Mouse (Mus musculus): ENCODE results near the gene Fgd3. TPM values are rescaled to one million over a fixed set of nuclear protein-coding genes. Genes with fewer than 3 reads are reported as not detected.
A peak's percentile ranks its signal among the peaks of the same experiment; 100 is the strongest.

Gene Fgd3
- polyA plus RNA-seq, 1 experiment from 2014 or later = 1.0 TPM

DNA sequence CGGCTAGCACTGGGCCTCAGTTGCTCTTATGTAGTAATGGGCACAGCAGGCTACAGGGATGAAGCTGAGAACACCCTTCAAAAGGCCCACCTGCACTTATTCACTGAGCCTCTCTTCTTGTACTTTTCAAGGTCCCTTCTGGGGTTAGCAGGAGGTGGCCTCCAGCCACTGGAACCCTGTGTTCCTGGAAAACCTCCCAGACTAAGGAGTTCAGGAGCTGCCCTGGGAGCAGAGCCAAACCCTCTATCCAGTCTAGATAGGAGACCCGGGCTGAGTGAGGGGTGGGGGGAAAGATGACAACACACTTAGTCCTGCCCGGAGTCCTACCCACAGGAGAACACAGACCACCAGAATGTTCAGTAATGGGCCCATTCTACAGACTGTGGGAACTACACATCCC is 74.1 kb downstream of the Fgd3 start:
- Histone ChIP-seq H3K27ac (peak overlapping the region; percentile 62), H3K9ac (ENCODE audit: low read depth, low read length) (no peak overlapping the region), H3K36me3 (ENCODE audit: insufficient read depth, low read length) (no peaks in the 10 kb centered on the region), H3K4me2 (ENCODE audit: low read length) (peak overlapping the region; percentile 66; the same call in 1 of the 2 replicates), H3K9me3 (replicated peaks; ENCODE audit: low read length) (no peaks in the 10 kb centered on the region), H3K4me3 (replicated peaks; ENCODE audit: low read depth, low read length) (no peak overlapping the region), H3K27me3 (ENCODE audit: insufficient read depth, low read length) (no peaks in the 10 kb centered on the region), H3K4me1 (replicated peaks; ENCODE audit: insufficient read depth, low read length) (peaks cover 7% of the 10 kb centered on the region; the same call in 1 of the 2 replicates)
- ATAC-seq (replicated peaks; ENCODE audit: low FRiP score, low read depth) (no peak), DNase-seq (ENCODE audit: low spot score) (no peak)
- 71% methylated on average over 3 of the region's 3 CpGs for WGBS
- no peak for TF ChIP-seq CTCF (IDR thresholded peaks at IDR 0.05; ENCODE audit: low read depth)

DNA sequence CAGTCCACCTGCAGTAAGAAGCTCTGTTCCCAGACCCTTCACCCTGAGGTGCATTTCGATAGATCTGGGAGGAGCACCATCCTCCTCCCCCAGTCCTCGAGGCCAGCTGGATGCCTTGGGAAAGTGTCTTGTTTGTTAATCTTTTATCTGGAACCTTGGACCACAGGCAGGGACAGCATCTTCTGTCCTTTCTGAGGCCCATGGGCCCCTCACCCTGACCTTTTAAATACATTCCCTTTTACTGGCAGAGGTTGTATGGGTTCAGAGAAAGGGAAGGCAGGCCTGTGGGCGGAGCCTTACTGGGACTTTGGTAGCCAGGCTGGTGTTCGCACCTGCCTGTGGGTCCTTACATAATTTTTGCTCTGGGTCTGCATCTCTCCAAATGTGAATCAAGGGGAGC is 74.9 kb downstream of the Fgd3 start:
- peak overlapping the region; percentile 62 for H3K27ac ChIP-seq
- H3K4me3 ChIP-seq (replicated peaks; ENCODE audit: low read depth, low read length) = no peak overlapping the region
- DNase-seq (ENCODE audit: low spot score) (peak; percentile 25), ATAC-seq (replicated peaks; ENCODE audit: low FRiP score, low read depth) (peak; percentile 29; the same call in 1 of the 2 replicates)
- peaks cover 7% of the 10 kb centered on the region; the same call in 1 of the 2 replicates for H3K4me1 ChIP-seq (replicated peaks; ENCODE audit: insufficient read depth, low read length)
- H3K9ac ChIP-seq (ENCODE audit: low read depth, low read length) = no peak overlapping the region
- no peak overlapping the region for H3K4me2 ChIP-seq (ENCODE audit: low read length)
- 68% methylated on average over 4 of the region's 4 CpGs for WGBS
- H3K27me3 ChIP-seq (ENCODE audit: insufficient read depth, low read length) = no peaks in the 10 kb centered on the region
- TF ChIP-seq CTCF (IDR thresholded peaks at IDR 0.05; ENCODE audit: low read depth) = no peak
- H3K9me3 ChIP-seq (replicated peaks; ENCODE audit: low read length) = no peaks in the 10 kb centered on the region
- H3K36me3 ChIP-seq (ENCODE audit: insufficient read depth, low read length) = no peaks in the 10 kb centered on the region

DNA sequence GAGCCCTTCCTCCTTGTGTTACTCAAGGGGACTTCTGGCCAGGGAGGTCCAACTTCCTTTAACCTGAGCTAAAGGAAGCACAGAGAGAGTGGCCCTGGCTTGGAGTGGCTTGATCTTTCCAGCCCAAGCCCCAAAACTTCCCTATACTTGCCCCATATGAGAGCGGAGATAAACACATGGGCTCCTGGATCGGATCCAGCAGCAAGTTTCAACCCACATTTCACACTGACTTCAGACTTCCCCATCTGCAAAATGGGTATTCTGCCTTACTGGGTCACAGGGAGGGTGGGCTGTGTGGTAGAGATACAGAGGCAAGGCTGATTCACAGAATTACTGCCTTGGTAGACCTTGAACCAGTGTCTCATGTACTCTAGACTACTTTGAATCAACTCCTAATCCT is 76.6 kb downstream of the Fgd3 start:
- Histone ChIP-seq H3K4me1 (replicated peaks; ENCODE audit: insufficient read depth, low read length) (peaks cover 7% of the 10 kb centered on the region; the same call in 1 of the 2 replicates), H3K4me3 (replicated peaks; ENCODE audit: low read depth, low read length) (no peak overlapping the region), H3K4me2 (ENCODE audit: low read length) (no peak overlapping the region), H3K9me3 (replicated peaks; ENCODE audit: low read length) (no peaks in the 10 kb centered on the region), H3K27ac (no peak overlapping the region), H3K27me3 (ENCODE audit: insufficient read depth, low read length) (no peaks in the 10 kb centered on the region), H3K36me3 (ENCODE audit: insufficient read depth, low read length) (no peaks in the 10 kb centered on the region), H3K9ac (ENCODE audit: low read depth, low read length) (no peak overlapping the region)
- 97% methylated on average over 2 of the region's 2 CpGs for WGBS
- DNase-seq (ENCODE audit: low spot score) (no peak), ATAC-seq (replicated peaks; ENCODE audit: low FRiP score, low read depth) (no peak)
- TF ChIP-seq CTCF (IDR thresholded peaks at IDR 0.05; ENCODE audit: low read depth) = no peak

DNA sequence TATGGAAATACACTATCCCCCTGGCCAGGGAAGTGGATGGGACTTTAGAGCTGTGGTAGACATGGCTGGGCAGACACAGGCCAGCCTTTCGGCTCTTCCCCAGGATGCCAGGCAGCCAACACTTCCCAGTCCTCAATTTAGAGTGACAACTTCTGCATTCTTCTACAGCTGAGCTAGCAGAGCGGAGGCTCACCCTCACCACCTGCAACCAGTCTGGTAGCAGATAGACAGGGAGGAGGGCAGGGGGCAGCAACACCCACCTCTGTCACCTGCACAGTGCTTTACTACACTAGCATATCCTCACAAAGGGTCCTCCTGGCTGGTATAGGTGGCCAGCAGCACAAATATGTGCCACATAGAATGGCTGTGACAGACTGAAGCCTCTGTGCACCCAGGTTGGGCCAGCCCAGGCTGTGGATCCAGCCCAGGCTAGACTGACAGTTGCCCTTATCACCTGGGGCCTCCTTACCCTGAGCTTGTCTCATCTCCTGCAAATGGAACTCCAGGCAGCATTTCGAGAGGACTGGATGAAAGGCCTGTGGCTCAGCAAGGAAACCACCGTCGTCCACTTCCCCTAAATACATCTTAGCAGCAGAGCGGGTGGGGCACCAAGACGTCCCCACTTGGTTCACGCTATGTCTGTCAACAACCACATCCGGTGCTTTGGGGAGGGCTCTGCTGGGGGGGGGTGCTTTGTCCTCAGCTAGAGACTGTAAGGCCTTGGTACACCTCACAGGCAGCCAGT is 77.6 kb downstream of the Fgd3 start:
- TF ChIP-seq CTCF (IDR thresholded peaks at IDR 0.05; ENCODE audit: low read depth) = no peak
- DNase-seq (ENCODE audit: low spot score) (no peak), ATAC-seq (replicated peaks; ENCODE audit: low FRiP score, low read depth) (no peak)
- Histone ChIP-seq H3K27ac (no peak overlapping the region), H3K9ac (ENCODE audit: low read depth, low read length) (no peak overlapping the region), H3K36me3 (ENCODE audit: insufficient read depth, low read length) (no peaks in the 10 kb centered on the region), H3K27me3 (ENCODE audit: insufficient read depth, low read length) (no peaks in the 10 kb centered on the region), H3K4me3 (replicated peaks; ENCODE audit: low read depth, low read length) (no peak overlapping the region), H3K9me3 (replicated peaks; ENCODE audit: low read length) (no peaks in the 10 kb centered on the region), H3K4me1 (replicated peaks; ENCODE audit: insufficient read depth, low read length) (peaks cover under 1% of the 10 kb centered on the region; the same call in 1 of the 2 replicates), H3K4me2 (ENCODE audit: low read length) (no peak overlapping the region)
- 58% methylated on average over 9 of the region's 9 CpGs for WGBS

DNA sequence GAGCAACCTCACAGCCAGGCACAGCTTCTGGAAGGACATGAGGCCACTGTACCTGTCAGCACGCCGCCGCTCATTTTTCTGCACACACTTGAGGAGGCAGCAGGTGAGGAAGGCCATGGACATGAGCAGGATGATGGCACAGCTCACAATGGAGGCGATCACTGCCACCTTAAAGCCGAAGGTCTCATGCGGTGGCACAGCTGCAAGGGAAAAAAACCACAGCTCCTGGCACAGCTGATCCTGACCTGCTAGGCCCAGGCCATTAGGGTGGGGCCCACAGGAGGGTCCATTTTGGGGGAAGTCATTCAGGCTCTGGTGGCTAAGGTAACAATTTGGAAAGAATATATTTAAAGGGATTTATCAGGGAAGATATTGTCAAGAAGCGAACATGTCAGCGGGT is 81.4 kb downstream of the Fgd3 start:
- no peak for TF ChIP-seq CTCF (IDR thresholded peaks at IDR 0.05; ENCODE audit: low read depth)
- Histone ChIP-seq H3K9me3 (replicated peaks; ENCODE audit: low read length) (no peaks in the 10 kb centered on the region), H3K4me2 (ENCODE audit: low read length) (no peak overlapping the region), H3K27ac (no peak overlapping the region), H3K9ac (ENCODE audit: low read depth, low read length) (no peak overlapping the region), H3K36me3 (ENCODE audit: insufficient read depth, low read length) (no peaks in the 10 kb centered on the region), H3K4me1 (replicated peaks; ENCODE audit: insufficient read depth, low read length) (no peaks in the 10 kb centered on the region), H3K27me3 (ENCODE audit: insufficient read depth, low read length) (no peaks in the 10 kb centered on the region), H3K4me3 (replicated peaks; ENCODE audit: low read depth, low read length) (no peak overlapping the region)
- ATAC-seq (replicated peaks; ENCODE audit: low FRiP score, low read depth) (no peak), DNase-seq (ENCODE audit: low spot score) (no peak)
- 92% methylated on average over 8 of the region's 8 CpGs for WGBS

DNA sequence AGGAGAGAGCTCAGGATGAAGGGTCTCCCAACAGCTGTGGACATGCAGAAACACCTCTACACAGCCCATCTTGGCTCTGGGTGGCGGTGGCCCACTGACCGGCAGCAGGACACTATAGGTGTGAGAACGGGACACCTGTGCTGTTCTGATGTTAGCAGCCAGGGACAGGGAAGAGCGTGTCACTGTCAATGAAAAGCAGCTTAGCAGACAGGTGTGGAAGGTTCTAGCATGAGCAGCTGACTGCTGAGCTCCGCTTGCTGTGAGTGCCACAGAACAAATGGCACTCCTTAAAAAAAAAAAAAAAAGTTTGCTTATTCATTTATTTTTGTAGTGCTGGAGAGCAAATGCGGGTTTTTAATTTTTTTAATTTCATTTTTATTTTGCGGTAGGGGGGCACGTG is 82.5 kb downstream of the Fgd3 start:
- no peak overlapping the region for H3K9ac ChIP-seq (ENCODE audit: low read depth, low read length)
- no peak overlapping the region for H3K27ac ChIP-seq
- no peaks in the 10 kb centered on the region for H3K4me1 ChIP-seq (replicated peaks; ENCODE audit: insufficient read depth, low read length)
- DNase-seq (ENCODE audit: low spot score) = no peak
- no peak overlapping the region for H3K4me2 ChIP-seq (ENCODE audit: low read length)
- H3K4me3 ChIP-seq (replicated peaks; ENCODE audit: low read depth, low read length) = no peak overlapping the region
- WGBS = 88% methylated on average over 8 of the region's 8 CpGs
- ATAC-seq (replicated peaks; ENCODE audit: low FRiP score, low read depth) = no peak
- H3K9me3 ChIP-seq (replicated peaks; ENCODE audit: low read length) = peaks cover 3% of the 10 kb centered on the region; the same call in 1 of the 2 replicates
- H3K27me3 ChIP-seq (ENCODE audit: insufficient read depth, low read length) = no peaks in the 10 kb centered on the region
- no peaks in the 10 kb centered on the region for H3K36me3 ChIP-seq (ENCODE audit: insufficient read depth, low read length)
- no peak for TF ChIP-seq CTCF (IDR thresholded peaks at IDR 0.05; ENCODE audit: low read depth)

Data from kidney, postnatal 0 days (tissue).